10 mouse cellular contexts compared by ENCODE assay signal in the genomic region with DNA sequence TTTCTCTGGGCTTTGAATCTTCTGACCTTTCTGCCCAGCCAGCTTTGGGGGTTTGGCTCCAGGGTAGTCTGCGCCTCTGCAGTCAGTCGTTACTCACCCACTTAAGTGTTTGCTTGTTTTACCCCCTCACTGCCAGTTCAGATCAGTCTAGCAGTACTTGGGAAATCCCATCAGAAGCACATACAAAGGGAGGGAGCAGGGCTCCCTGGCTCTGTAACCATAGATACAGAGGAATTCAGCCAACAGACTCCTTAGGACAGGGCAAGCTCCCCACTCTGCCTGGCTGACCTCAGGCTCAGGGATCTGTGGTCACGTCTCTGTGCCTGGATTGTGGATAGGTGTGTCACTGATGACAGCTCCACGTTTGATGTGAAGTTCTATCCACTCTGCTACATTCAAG. TPM values are rescaled to one million over a fixed set of nuclear protein-coding genes. Genes with fewer than 3 reads are reported as not detected.
A peak's percentile ranks its signal among the peaks of the same experiment; 100 is the strongest.
DNase-seq lines count a peak whose midpoint lies in the region; ATAC-seq and TF ChIP-seq lines count a peak whose summit lies in the region.
"Had no signal": no experiment of that assay in that cellular context is flagged by ENCODE, and none has a peak within 500 bp of the region (broad histone marks: within the 10 kb centered on the region; RNA-seq: fewer than 3 reads in every experiment).

No protein-coding gene starts in this region.

- H3K27ac ChIP-seq in hindbrain, postnatal 0 days, result no peak overlapping the region
- H3K27ac ChIP-seq in hindbrain, embryonic 10.5 days, result no peak overlapping the region

- no peak overlapping the region for H3K9ac ChIP-seq in hindbrain, postnatal 0 days (replicated peaks; ENCODE audit: low read length)

- no peaks in the 10 kb centered on the region; the same call in 1 of the 2 replicates for H3K4me1 ChIP-seq in hindbrain, postnatal 0 days (ENCODE audit: insufficient read depth, low read length)
- peaks cover 12% of the 10 kb centered on the region for H3K4me1 ChIP-seq in hindbrain, embryonic 10.5 days (replicated peaks)

- H3K27me3 ChIP-seq in hindbrain, postnatal 0 days (ENCODE audit: insufficient read depth, low read length), result no peaks in the 10 kb centered on the region
- H3K27me3 ChIP-seq in hindbrain, embryonic 10.5 days (ENCODE audit: insufficient read depth, poor library complexity, severe bottlenecking), result no peaks in the 10 kb centered on the region

- H3K4me3 ChIP-seq in hindbrain, postnatal 0 days (ENCODE audit: low read length), result no peak overlapping the region
- no peak overlapping the region for H3K4me3 ChIP-seq in hindbrain, embryonic 10.5 days

- no peaks in the 10 kb centered on the region; the same call in 1 of the 2 replicates for H3K36me3 ChIP-seq in hindbrain, postnatal 0 days (ENCODE audit: insufficient read depth, low read length)
- H3K36me3 ChIP-seq in hindbrain, embryonic 10.5 days, result peaks cover 61% of the 10 kb centered on the region

- TF ChIP-seq CTCF in hindbrain, postnatal 0 days (IDR thresholded peaks at IDR 0.05; ENCODE audit: low read depth), result no peak

- WGBS in hindbrain, postnatal 0 days, result 32% methylated on average over 4 of the region's 4 CpGs
- WGBS in hindbrain, embryonic 10.5 days, result 41% methylated on average over 4 of the region's 4 CpGs

- peak; percentile 21 for DNase-seq in embryo, embryonic 10 days (ENCODE audit: low spot score)
- DNase-seq in embryo, embryonic 9.5 days (ENCODE audit: extremely low spot score), result no peak
- peak; percentile 24 for DNase-seq in hindbrain, postnatal 0 days (ENCODE audit: low spot score)
- no peak for DNase-seq in hindbrain, embryonic 10.5 days (ENCODE audit: low spot score)
- DNase-seq in brain, adult 2 months (ENCODE audit: low read depth, low spot score), result peak; percentile 47
- DNase-seq in lung, postnatal 36 days, result peak; percentile 73
- DNase-seq in right cerebral cortex, postnatal 10 days (ENCODE audit: low spot score in 2 of 2), result no peak
- DNase-seq in frontal cortex, adult 2 months (ENCODE audit: extremely low spot score in 1 of 2, low spot score in 1 of 2), result no peak
- DNase-seq: B cell, adult 2 months; thymus, postnatal 36 days had no signal

- no peaks in the 10 kb centered on the region for H3K9me3 ChIP-seq in hindbrain, postnatal 0 days (ENCODE audit: low read length)
- no peaks in the 10 kb centered on the region for H3K9me3 ChIP-seq in hindbrain, embryonic 10.5 days

- no peak overlapping the region for H3K4me2 ChIP-seq in hindbrain, postnatal 0 days (ENCODE audit: low read depth, low read length)

- no peak for ATAC-seq in hindbrain, postnatal 0 days

RNA-seq across cellular contexts. Expression of a gene that starts 42.2 kb away (rescaled TPM):
- 18.8 and 23.5 TPM in 2 replicates for total RNA-seq in hindbrain, postnatal 0 days (2014; rRNA removed)
- polyA plus RNA-seq in hindbrain, postnatal 0 days (2015; fragmentation: Nextera tagmentation; extraction: Ambion mirVana), result 31.4 and 32.8 TPM in 2 replicates
- 120 and 147 TPM in 2 replicates for polyA plus RNA-seq in hindbrain, embryonic 10.5 days (2016; fragmentation: Nextera tagmentation; extraction: Ambion mirVana)
- polyA plus RNA-seq in frontal cortex, adult 2 months (2012; rRNA removed), result 14.0 and 16.8 TPM in 2 replicates

Comparison
In these comparisons a context has a peak if more than half of its experiments do, and no peak if none do; other contexts are left out.
1. DNase-seq: peak in embryo, embryonic 10 days (single experiment), hindbrain, postnatal 0 days (single experiment), brain, adult 2 months (single experiment) and lung, postnatal 36 days (single experiment); none in embryo, embryonic 9.5 days (single experiment), hindbrain, embryonic 10.5 days (single experiment), right cerebral cortex, postnatal 10 days (0 of 2) and frontal cortex, adult 2 months (0 of 2).